Mouse (Mus musculus) neural tube, embryonic 11.5 days (tissue): ENCODE measurements around the gene Tst. TPM values are rescaled to one million over a fixed set of nuclear protein-coding genes. Genes with fewer than 3 reads are reported as not detected.
A peak's percentile ranks its signal among the peaks of the same experiment; 100 is the strongest.

Source experiments
- ATAC-seq: fragments of 200-750 bp; cut with Nextera tagmentation; 2 replicates; pipeline ENCODE4 v1.8.0; 2017; ENCODE audit warnings: moderate number of reproducible peaks, mild to moderate bottlenecking, moderate TSS enrichment, moderate library complexity; ENCODE audit not compliant: insufficient read depth, low FRiP score, low TSS enrichment
- DNase-seq: peaks from one replicate; pipeline ENCODE4 v3.0.0-alpha.2; 2015; ENCODE audit warnings: low spot score
- H3K27ac ChIP-seq: fragments of 300-500 bp; sonication (generic); 2 replicates; pipeline ENCODE4 v1.5.1; 2014; ENCODE audit warnings: low read depth, mild to moderate bottlenecking, low read length
- H3K27me3 ChIP-seq: fragments of 300-500 bp; sonication (generic); 2 replicates; pipeline ENCODE4 v1.6.1; 2014; ENCODE audit warnings: mild to moderate bottlenecking, low read length, mixed read lengths; ENCODE audit not compliant: control insufficient read depth, insufficient read depth
- H3K36me3 ChIP-seq: fragments of 300-500 bp; sonication (generic); 2 replicates; pipeline ENCODE4 v1.6.1; 2014; ENCODE audit warnings: mild to moderate bottlenecking, low read length, moderate library complexity, mixed read lengths; ENCODE audit not compliant: control insufficient read depth, insufficient read depth
- H3K4me1 ChIP-seq: fragments of 300-500 bp; sonication (generic); 2 replicates; pipeline ENCODE4 v1.6.1; 2014; ENCODE audit warnings: low read length, mixed read lengths; ENCODE audit not compliant: control insufficient read depth, insufficient read depth
- H3K4me2 ChIP-seq: fragments of 300-500 bp; sonication (generic); 2 replicates; pipeline ENCODE4 v1.6.1; 2014; ENCODE audit warnings: low read depth, mild to moderate bottlenecking, moderate library complexity
- H3K4me3 ChIP-seq: fragments of 300-500 bp; sonication (generic); 2 replicates; pipeline ENCODE4 v1.5.1; 2014; ENCODE audit warnings: low read depth, low read length
- H3K9ac ChIP-seq: fragments of 300-500 bp; sonication (generic); 2 replicates; pipeline ENCODE4 v1.6.1; 2014; ENCODE audit warnings: mild to moderate bottlenecking, low read length
- H3K9me3 ChIP-seq: fragments of 300-500 bp; sonication (generic); 2 replicates; pipeline ENCODE4 v1.6.1; 2016; ENCODE audit warnings: low read length; ENCODE audit not compliant: control insufficient read depth
- WGBS: fragments of 180-500 bp; shearing (Covaris S2); extraction: QIAGEN DNeasy Blood & Tissue Kit; methylation state at CpG from one replicate; pipeline ENCODE4 v1.1.7; 2014; 5-methylcytosine and 5-hydroxymethylcytosine counted together
- polyA plus RNA-seq: library from polyadenylated mRNA; unstranded; fragments of >200 nt; fragmentation: Nextera tagmentation; extraction: Ambion mirVana; gene quantifications from 2 replicates; pipeline ENCODE4 v1.2.1, GENCODE M21; 2014

The Tst gene
- polyA plus RNA-seq, 1 experiment from 2014 or later, result 7.8 TPM

- Histone ChIP-seq H3K4me3 (no peak overlapping the region), H3K27ac (no peak overlapping the region), H3K27me3 (no peaks in the 10 kb centered on the region), H3K4me1 (no peaks in the 10 kb centered on the region), H3K9me3 (no peaks in the 10 kb centered on the region), H3K4me2 (no peak overlapping the region), H3K9ac (no peak overlapping the region), H3K36me3 (no peaks in the 10 kb centered on the region)
- 79% methylated on average over 3 of the region's 3 CpGs for WGBS
- DNase-seq (no peak), ATAC-seq (no peak)
Measured at GRCm38 (mm10) chr15:78374204-78374603, 31.5 kb downstream of the Tst start.

GRCm38 (mm10) chr15:78372796-78373195 lies 32.9 kb downstream of the Tst start:
- Histone ChIP-seq H3K9me3 (no peaks in the 10 kb centered on the region), H3K4me2 (no peak overlapping the region), H3K4me1 (no peaks in the 10 kb centered on the region), H3K9ac (no peak overlapping the region), H3K36me3 (no peaks in the 10 kb centered on the region), H3K4me3 (no peak overlapping the region), H3K27me3 (no peaks in the 10 kb centered on the region), H3K27ac (no peak overlapping the region)
- ATAC-seq (no peak), DNase-seq (no peak)
- WGBS, result 82% methylated on average over 3 of the region's 3 CpGs

- ATAC-seq, result no peak
- H3K4me1 ChIP-seq, result no peaks in the 10 kb centered on the region
- H3K9me3 ChIP-seq, result no peaks in the 10 kb centered on the region
- H3K27me3 ChIP-seq, result no peaks in the 10 kb centered on the region
- H3K9ac ChIP-seq, result no peak overlapping the region
- DNase-seq, result no peak
- WGBS, result 70% methylated on average over 1 of the region's 1 CpGs
- H3K4me3 ChIP-seq, result no peak overlapping the region
- H3K27ac ChIP-seq, result no peak overlapping the region
- H3K36me3 ChIP-seq, result no peaks in the 10 kb centered on the region
- no peak overlapping the region for H3K4me2 ChIP-seq
Measured at GRCm38 (mm10) chr15:78369641-78370040, 36.1 kb downstream of the Tst start.

- H3K9me3 ChIP-seq, result no peaks in the 10 kb centered on the region
- peak; percentile 64 for DNase-seq
- H3K4me1 ChIP-seq, result no peaks in the 10 kb centered on the region
- no peak overlapping the region for H3K4me3 ChIP-seq
- WGBS, result 16% methylated on average over 8 of the region's 8 CpGs
- H3K36me3 ChIP-seq, result no peaks in the 10 kb centered on the region
- no peak overlapping the region for H3K4me2 ChIP-seq
- no peak overlapping the region for H3K27ac ChIP-seq
- ATAC-seq, result no peak
- H3K9ac ChIP-seq, result no peak overlapping the region
- no peaks in the 10 kb centered on the region for H3K27me3 ChIP-seq
Measured at GRCm38 (mm10) chr15:78368926-78369346, 36.8 kb downstream of the Tst start.

- H3K4me3 ChIP-seq, result no peak overlapping the region
- DNase-seq (no peak), ATAC-seq (no peak)
- no peak overlapping the region for H3K4me2 ChIP-seq
- no peaks in the 10 kb centered on the region for H3K36me3 ChIP-seq
- H3K27me3 ChIP-seq, result no peaks in the 10 kb centered on the region
- WGBS, result 54% methylated on average over 3 of the region's 3 CpGs
- H3K9me3 ChIP-seq, result no peaks in the 10 kb centered on the region
- H3K27ac ChIP-seq, result no peak overlapping the region
- H3K4me1 ChIP-seq, result no peaks in the 10 kb centered on the region
- no peak overlapping the region for H3K9ac ChIP-seq
Measured at GRCm38 (mm10) chr15:78367811-78368210, 37.9 kb downstream of the Tst start.

- H3K9me3 ChIP-seq, result no peaks in the 10 kb centered on the region
- DNase-seq, result no peak
- no peaks in the 10 kb centered on the region for H3K4me1 ChIP-seq
- 80% methylated on average over 8 of the region's 8 CpGs for WGBS
- no peak overlapping the region for H3K4me2 ChIP-seq
- no peaks in the 10 kb centered on the region for H3K36me3 ChIP-seq
- no peaks in the 10 kb centered on the region for H3K27me3 ChIP-seq
- no peak overlapping the region for H3K9ac ChIP-seq
- ATAC-seq, result no peak
- no peak overlapping the region for H3K4me3 ChIP-seq
- no peak overlapping the region for H3K27ac ChIP-seq
Measured at GRCm38 (mm10) chr15:78366875-78367274, 38.8 kb downstream of the Tst start.

- Histone ChIP-seq H3K9ac (no peak overlapping the region), H3K4me1 (no peaks in the 10 kb centered on the region), H3K27ac (no peak overlapping the region), H3K9me3 (no peaks in the 10 kb centered on the region), H3K27me3 (no peaks in the 10 kb centered on the region), H3K36me3 (no peaks in the 10 kb centered on the region), H3K4me2 (no peak overlapping the region), H3K4me3 (no peak overlapping the region)
- DNase-seq (no peak), ATAC-seq (no peak)
- WGBS, result 50% methylated on average over 2 of the region's 2 CpGs
Measured at GRCm38 (mm10) chr15:78365916-78366315, 39.8 kb downstream of the Tst start.

- no peaks in the 10 kb centered on the region for H3K27me3 ChIP-seq
- no peak for ATAC-seq
- DNase-seq, result no peak
- no peaks in the 10 kb centered on the region for H3K36me3 ChIP-seq
- H3K27ac ChIP-seq, result no peak overlapping the region
- H3K9me3 ChIP-seq, result no peaks in the 10 kb centered on the region
- H3K4me1 ChIP-seq, result no peaks in the 10 kb centered on the region
- WGBS, result 86% methylated on average over 5 of the region's 5 CpGs
- H3K9ac ChIP-seq, result no peak overlapping the region
- H3K4me3 ChIP-seq, result no peak overlapping the region
- no peak overlapping the region for H3K4me2 ChIP-seq
Measured at GRCm38 (mm10) chr15:78355548-78355947, 50.2 kb downstream of the Tst start.

GRCm38 (mm10) chr15:78354958-78355357 lies 50.7 kb downstream of the Tst start:
- no peak overlapping the region for H3K4me2 ChIP-seq
- 0% methylated on average over 1 of the region's 1 CpGs for WGBS
- no peaks in the 10 kb centered on the region for H3K36me3 ChIP-seq
- H3K9me3 ChIP-seq, result no peaks in the 10 kb centered on the region
- no peak overlapping the region for H3K9ac ChIP-seq
- DNase-seq (peak; percentile 30), ATAC-seq (no peak)
- H3K27me3 ChIP-seq, result no peaks in the 10 kb centered on the region
- no peak overlapping the region for H3K27ac ChIP-seq
- H3K4me3 ChIP-seq, result no peak overlapping the region
- no peaks in the 10 kb centered on the region for H3K4me1 ChIP-seq
